Mouse (Mus musculus): ENCODE data around the gene Aldob.

The Aldob gene

GRCm38 (mm10) chr4:49549383-49549782 lies at the start of gene Aldob:
Gene Aldob, minus strand, starts transcription at chr4:49549546.
- DNase-seq (ENCODE audit: low read depth, low spot score): no peak

GRCm38 (mm10) chr4:49597183-49598100 lies 48.1 kb upstream of the Aldob start, which contains the start of gene Tmem246:
Gene Tmem246, minus strand, starts transcription at chr4:49597876.
- peak; percentile 2 for DNase-seq (ENCODE audit: low read depth, low spot score)

GRCm38 (mm10) chr4:49596846-49597182 lies 47.5 kb upstream of the Aldob start:
- no peak for DNase-seq (ENCODE audit: low read depth, low spot score)

- DNase-seq (ENCODE audit: low read depth, low spot score): no peak
Observed at GRCm38 (mm10) chr4:49590152-49590551, 40.8 kb upstream of the Aldob start.

- DNase-seq (ENCODE audit: low read depth, low spot score): no peak
Observed at GRCm38 (mm10) chr4:49586811-49587210, 37.5 kb upstream of the Aldob start.

- DNase-seq (ENCODE audit: low read depth, low spot score): no peak
Observed at GRCm38 (mm10) chr4:49585524-49586101, 36.3 kb upstream of the Aldob start.

- DNase-seq (ENCODE audit: low read depth, low spot score): no peak
Observed at GRCm38 (mm10) chr4:49583965-49584831, 34.9 kb upstream of the Aldob start.

GRCm38 (mm10) chr4:49581256-49581655 lies 31.9 kb upstream of the Aldob start:
- DNase-seq (ENCODE audit: low read depth, low spot score): no peak

GRCm38 (mm10) chr4:49572194-49572593 lies 22.8 kb upstream of the Aldob start:
- no peak for DNase-seq (ENCODE audit: low read depth, low spot score)

- DNase-seq (ENCODE audit: low read depth, low spot score): peak; percentile 74
Observed at GRCm38 (mm10) chr4:49567613-49568012, 18.3 kb upstream of the Aldob start.

- no peak for DNase-seq (ENCODE audit: low read depth, low spot score)
Observed at GRCm38 (mm10) chr4:49559915-49560772, 10.8 kb upstream of the Aldob start.

- no peak for DNase-seq (ENCODE audit: low read depth, low spot score)
Observed at GRCm38 (mm10) chr4:49558181-49558580, 8.8 kb upstream of the Aldob start.

GRCm38 (mm10) chr4:49557375-49557774 lies 8.0 kb upstream of the Aldob start:
- no peak for DNase-seq (ENCODE audit: low read depth, low spot score)

GRCm38 (mm10) chr4:49553380-49553779 lies 4.0 kb upstream of the Aldob start:
- DNase-seq (ENCODE audit: low read depth, low spot score): no peak

GRCm38 (mm10) chr4:49547544-49548219 lies 1.7 kb downstream of the Aldob start:
- no peak for DNase-seq (ENCODE audit: low read depth, low spot score)

GRCm38 (mm10) chr4:49546873-49547543 lies 2.3 kb downstream of the Aldob start:
- no peak for DNase-seq (ENCODE audit: low read depth, low spot score)

- DNase-seq (ENCODE audit: low read depth, low spot score): no peak
Observed at GRCm38 (mm10) chr4:49546026-49546425, 3.3 kb downstream of the Aldob start.

- no peak for DNase-seq (ENCODE audit: low read depth, low spot score)
Observed at GRCm38 (mm10) chr4:49540966-49541365, 8.4 kb downstream of the Aldob start.

GRCm38 (mm10) chr4:49539665-49540064 lies 9.7 kb downstream of the Aldob start:
- no peak for DNase-seq (ENCODE audit: low read depth, low spot score)

- no peak for DNase-seq (ENCODE audit: low read depth, low spot score)
Observed at GRCm38 (mm10) chr4:49536671-49537070, 12.7 kb downstream of the Aldob start.

Measured in CD4-positive, CD25-positive, alpha-beta regulatory T cell, adult 2 months (primary cell).